Mouse (Mus musculus) heart, embryonic 14.5 days (tissue): ENCODE results near the gene Kirrel2. TPM values are rescaled to one million over a fixed set of nuclear protein-coding genes. Genes with fewer than 3 reads are reported as not detected.

Experiments used
- ATAC-seq: fragments of 200-750 bp; cut with Nextera tagmentation; 2 replicates; pipeline ENCODE4 v1.8.0; 2017; ENCODE audit warnings: low read depth, moderate TSS enrichment; ENCODE audit not compliant: insufficient number of reproducible peaks, insufficient read depth, low FRiP score
- H3K27ac ChIP-seq, 2 experiments: fragments of 200-500 bp in 1 of 2; fragments of 300-500 bp in 1 of 2; sonication (generic) in 1 of 2; replicated peaks in 1 of 2; 2 replicates each; pipeline ENCODE4 v1.5.1; 2012 to 2014; ENCODE audit warnings: low read depth in 2 of 2, low read length in 2 of 2, control low read depth in 1 of 2, mild to moderate bottlenecking in 1 of 2, mixed read lengths in 1 of 2; ENCODE audit not compliant: control insufficient read depth in 1 of 2, insufficient read depth in 1 of 2
- H3K27me3 ChIP-seq: fragments of 300-500 bp; sonication (generic); 2 replicates; pipeline ENCODE4 v1.6.1; 2014; ENCODE audit warnings: mild to moderate bottlenecking, low read length, control low read depth; ENCODE audit not compliant: control insufficient read depth, insufficient read depth
- H3K36me3 ChIP-seq: fragments of 300-500 bp; sonication (generic); 2 replicates; pipeline ENCODE4 v1.6.1; 2014; ENCODE audit warnings: mild to moderate bottlenecking, control low read depth, low read length, mixed read lengths; ENCODE audit not compliant: control insufficient read depth, insufficient read depth
- H3K4me1 ChIP-seq, 2 experiments: fragments of 200-500 bp in 1 of 2; fragments of 300-500 bp in 1 of 2; sonication (generic) in 1 of 2; 2 replicates each; pipeline ENCODE4 v1.6.1; 2012 to 2014; ENCODE audit warnings: low read length in 2 of 2, control low read depth in 1 of 2, mixed read lengths in 1 of 2; ENCODE audit not compliant: control insufficient read depth in 2 of 2, insufficient read depth in 2 of 2
- H3K4me2 ChIP-seq: fragments of 300-500 bp; sonication (generic); 2 replicates; pipeline ENCODE4 v1.6.1; 2014; ENCODE audit warnings: mild to moderate bottlenecking, low read length
- H3K4me3 ChIP-seq, 2 experiments: fragments of 200-500 bp in 1 of 2; fragments of 300-500 bp in 1 of 2; sonication (generic) in 1 of 2; 2 replicates each; pipeline ENCODE4 v1.5.1; 2012 to 2014; ENCODE audit warnings: low read length in 2 of 2, mild to moderate bottlenecking in 2 of 2, control low read depth in 1 of 2, low read depth in 1 of 2, moderate library complexity in 1 of 2; ENCODE audit not compliant: control insufficient read depth in 1 of 2, insufficient read depth in 1 of 2
- H3K9ac ChIP-seq: fragments of 300-500 bp; sonication (generic); 2 replicates; pipeline ENCODE4 v1.6.1; 2014; ENCODE audit warnings: mild to moderate bottlenecking, low read length
- H3K9me3 ChIP-seq: fragments of 300-500 bp; sonication (generic); 2 replicates; pipeline ENCODE4 v1.6.1; 2016; ENCODE audit warnings: low read length, control low read depth; ENCODE audit not compliant: control insufficient read depth
- WGBS: fragments of 180-500 bp; shearing (Covaris S2); extraction: QIAGEN DNeasy Blood & Tissue Kit; methylation state at CpG from one replicate; pipeline ENCODE4 v1.1.7; 2014; 5-methylcytosine and 5-hydroxymethylcytosine counted together
- polyA plus RNA-seq: library from polyadenylated mRNA; unstranded; fragments of >200 nt; fragmentation: Nextera tagmentation; extraction: Ambion mirVana; gene quantifications from 2 replicates; pipeline ENCODE4 v1.2.1, GENCODE M21; 2014

Kirrel2 gene
- polyA plus RNA-seq, 1 experiment from 2014 or later = 0.26 TPM

DNA sequence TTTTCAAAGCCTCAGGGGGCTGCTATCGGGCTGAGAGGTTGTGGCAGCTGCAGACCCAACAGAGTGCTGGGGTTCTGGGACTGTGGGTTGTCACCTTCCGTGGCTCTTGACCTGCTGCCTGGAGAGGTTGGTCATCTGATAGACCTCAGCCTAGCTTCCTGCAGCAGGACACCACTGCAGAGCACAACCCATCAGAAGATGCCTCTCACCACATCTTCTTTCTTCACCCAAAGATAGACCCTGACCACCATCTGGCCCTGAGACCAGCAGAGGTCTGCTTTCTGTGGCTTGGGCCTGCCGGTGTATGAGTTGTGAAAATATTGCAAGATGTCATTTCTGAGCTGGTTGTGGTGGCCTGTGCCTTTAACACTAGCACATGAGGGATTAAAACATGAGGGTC lies 46.5 kb downstream of the Kirrel2 start:
- H3K9me3 ChIP-seq = no peaks in the 10 kb centered on the region
- H3K4me2 ChIP-seq = no peak overlapping the region
- no peaks in the 10 kb centered on the region for H3K36me3 ChIP-seq
- H3K27me3 ChIP-seq = no peaks in the 10 kb centered on the region
- no peak overlapping the region for H3K27ac ChIP-seq
- no peak overlapping the region for H3K4me3 ChIP-seq
- H3K9ac ChIP-seq = no peak overlapping the region
- H3K4me1 ChIP-seq = no peaks in the 10 kb centered on the region
- no peak for ATAC-seq
- 57% methylated on average over 3 of the region's 3 CpGs for WGBS

DNA sequence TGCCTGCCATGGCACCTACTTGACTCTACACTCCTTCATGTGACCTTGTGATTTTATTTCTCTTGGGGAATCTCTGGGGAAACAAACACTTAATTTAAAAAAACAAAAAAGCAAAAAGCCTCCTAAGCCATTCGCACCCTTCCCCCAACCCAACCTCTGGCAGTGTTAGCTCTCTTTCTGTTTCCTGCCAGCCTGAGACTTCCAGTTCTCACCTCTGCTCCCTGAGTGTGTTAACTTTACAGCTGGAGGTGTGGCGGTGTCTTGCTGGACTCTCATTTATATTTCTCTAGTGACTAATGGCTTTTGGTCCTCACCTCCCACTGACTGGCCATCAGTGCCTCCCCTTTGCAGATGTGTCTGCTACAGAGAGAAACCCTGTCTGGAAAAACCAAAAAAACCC lies 47.7 kb downstream of the Kirrel2 start:
- ATAC-seq = no peak
- Histone ChIP-seq H3K4me1 (no peaks in the 10 kb centered on the region), H3K4me3 (no peak overlapping the region), H3K4me2 (no peak overlapping the region), H3K9me3 (no peaks in the 10 kb centered on the region), H3K27ac (no peak overlapping the region), H3K9ac (no peak overlapping the region), H3K36me3 (no peaks in the 10 kb centered on the region), H3K27me3 (no peaks in the 10 kb centered on the region)
- WGBS = 47% methylated on average over 2 of the region's 2 CpGs

DNA sequence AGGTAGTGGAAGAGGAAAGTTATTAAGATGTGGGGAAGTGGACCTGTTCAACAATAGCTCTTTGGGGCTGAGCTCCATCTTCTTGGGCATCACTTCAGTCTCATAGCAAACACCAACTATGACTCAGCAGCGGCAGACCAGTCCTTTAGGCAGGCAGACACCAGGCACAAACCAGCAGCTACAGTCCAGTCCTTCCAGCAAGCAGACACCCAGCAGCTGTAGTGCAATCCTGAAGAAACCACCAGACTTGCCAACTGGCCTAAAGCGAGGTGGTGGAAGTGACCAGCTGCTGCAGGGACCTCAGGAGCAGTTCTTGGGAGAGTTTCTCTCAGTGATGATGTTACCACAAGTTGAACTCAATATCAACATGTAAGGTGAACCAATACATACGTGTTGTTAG lies 48.9 kb downstream of the Kirrel2 start:
- Histone ChIP-seq H3K27me3 (no peaks in the 10 kb centered on the region), H3K27ac (no peak overlapping the region), H3K4me2 (no peak overlapping the region), H3K9me3 (no peaks in the 10 kb centered on the region), H3K4me3 (no peak overlapping the region), H3K4me1 (no peaks in the 10 kb centered on the region), H3K36me3 (no peaks in the 10 kb centered on the region), H3K9ac (no peak overlapping the region)
- 71% methylated on average over 3 of the region's 3 CpGs for WGBS
- no peak for ATAC-seq

DNA sequence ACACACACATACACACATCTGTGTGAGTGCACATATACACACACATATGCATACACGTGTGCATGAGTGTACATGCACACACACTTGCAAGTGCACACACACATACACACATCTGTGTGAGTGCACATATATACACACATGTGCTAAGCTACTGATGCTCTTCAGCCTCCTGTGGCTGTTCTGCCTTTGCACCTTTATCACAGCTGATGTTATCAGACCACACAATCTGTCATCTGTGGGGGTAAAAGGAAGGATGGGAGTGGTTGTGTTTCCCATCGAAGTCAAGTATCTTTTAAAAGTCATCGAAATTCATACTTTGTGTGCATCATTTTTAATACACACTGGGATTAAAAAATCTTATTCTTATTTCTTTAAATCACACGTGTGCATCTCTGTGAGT lies 55.1 kb downstream of the Kirrel2 start:
- Histone ChIP-seq H3K9ac (no peak overlapping the region), H3K4me1 (no peaks in the 10 kb centered on the region), H3K4me2 (no peak overlapping the region), H3K4me3 (no peak overlapping the region), H3K27me3 (no peaks in the 10 kb centered on the region), H3K27ac (no peak overlapping the region), H3K9me3 (no peaks in the 10 kb centered on the region), H3K36me3 (no peaks in the 10 kb centered on the region)
- 55% methylated on average over 4 of the region's 4 CpGs for WGBS
- no peak for ATAC-seq

DNA sequence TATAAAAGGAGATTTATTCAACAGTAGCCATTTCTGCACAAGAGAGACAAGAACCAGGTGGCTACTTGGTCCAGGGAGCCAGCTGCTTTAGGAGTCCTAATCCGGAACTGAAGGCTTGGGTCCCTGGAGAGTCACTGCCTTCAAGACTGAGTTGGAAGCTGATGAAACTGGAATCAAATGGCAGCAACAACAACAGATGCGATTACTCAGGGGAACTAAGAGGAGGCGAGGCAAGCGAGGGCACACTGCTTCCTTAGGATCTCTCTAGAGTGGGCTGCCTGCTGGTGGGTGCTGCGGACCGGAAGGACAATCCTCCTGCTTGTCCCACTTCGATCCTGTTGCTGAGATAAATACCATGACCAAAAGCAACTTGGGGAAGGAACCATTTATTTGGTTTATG lies 57.8 kb downstream of the Kirrel2 start:
- no peaks in the 10 kb centered on the region for H3K4me1 ChIP-seq
- no peaks in the 10 kb centered on the region for H3K36me3 ChIP-seq
- no peak overlapping the region for H3K4me3 ChIP-seq
- no peak overlapping the region for H3K27ac ChIP-seq
- no peaks in the 10 kb centered on the region for H3K9me3 ChIP-seq
- 55% methylated on average over 7 of the region's 7 CpGs for whole genome bisulfite sequencing
- no peak overlapping the region for H3K4me2 ChIP-seq
- no peak for ATAC-seq
- H3K27me3 ChIP-seq = no peaks in the 10 kb centered on the region
- no peak overlapping the region for H3K9ac ChIP-seq

Other genes with a start within 250 kb of the Kirrel2 start
- gene Polr2i, start 225.7 kb downstream of the Kirrel2 start, polyA plus RNA-seq = 126 and 145 TPM in 2 replicates
- gene Tbcb, start 225.4 kb downstream of the Kirrel2 start, polyA plus RNA-seq = 137 and 144 TPM in 2 replicates
- gene Ovol3, start 222.0 kb downstream of the Kirrel2 start, polyA plus RNA-seq = not detected in 2 replicates
- 0.35 and 0.72 TPM in 2 replicates for gene Thap8, start 177.6 kb downstream of the Kirrel2 start, polyA plus RNA-seq
- gene Wdr62, start 177.3 kb downstream of the Kirrel2 start, polyA plus RNA-seq = 8.7 and 9.4 TPM in 2 replicates
- gene Clip3, start 166.0 kb downstream of the Kirrel2 start, polyA plus RNA-seq = 10.1 and 12.8 TPM in 2 replicates
- 68.9 and 70.6 TPM in 2 replicates for gene Alkbh6, start 149.0 kb downstream of the Kirrel2 start, polyA plus RNA-seq
- gene Syne4, start 142.9 kb downstream of the Kirrel2 start, polyA plus RNA-seq = 8.1 and 13.0 TPM in 2 replicates
- gene E130208F15Rik, start 135.9 kb downstream of the Kirrel2 start, polyA plus RNA-seq = not detected in 2 replicates
- 17.9 and 18.7 TPM in 2 replicates for gene Sdhaf1, start 133.8 kb downstream of the Kirrel2 start, polyA plus RNA-seq
- gene Lrfn3, start 94.9 kb downstream of the Kirrel2 start, polyA plus RNA-seq = 0.86 and 1.3 TPM in 2 replicates
- gene Tyrobp, start 43.9 kb downstream of the Kirrel2 start, polyA plus RNA-seq = 37.1 and 44.5 TPM in 2 replicates
- gene Hcst, start 37.8 kb downstream of the Kirrel2 start, polyA plus RNA-seq = 0.54 and 0.89 TPM in 2 replicates
- gene Nfkbid, start 36.0 kb downstream of the Kirrel2 start, polyA plus RNA-seq = 1.00 and 1.1 TPM in 2 replicates
- 14.7 and 21.2 TPM in 2 replicates for gene Aplp1, start 12.2 kb downstream of the Kirrel2 start, polyA plus RNA-seq
- gene Nphs1, start 625 bp upstream of the Kirrel2 start, polyA plus RNA-seq = 0.08 and 0.14 TPM in 2 replicates
- not detected in 2 replicates for gene Prodh2, start 35.9 kb upstream of the Kirrel2 start, polyA plus RNA-seq
- gene Arhgap33, start 77.4 kb upstream of the Kirrel2 start, polyA plus RNA-seq = 7.2 and 9.0 TPM in 2 replicates
- gene Hspb6, start 94.5 kb upstream of the Kirrel2 start, polyA plus RNA-seq = 141 and 155 TPM in 2 replicates
- gene Proser3, start 94.6 kb upstream of the Kirrel2 start, polyA plus RNA-seq = 11.0 and 11.6 TPM in 2 replicates
- 27.4 and 31.3 TPM in 2 replicates for gene Lin37, start 102.1 kb upstream of the Kirrel2 start, polyA plus RNA-seq
- gene U2af1l4, start 105.6 kb upstream of the Kirrel2 start, polyA plus RNA-seq = 110 and 115 TPM in 2 replicates
- gene Gm49396, start 105.7 kb upstream of the Kirrel2 start, polyA plus RNA-seq = 5.0 and 5.3 TPM in 2 replicates
- gene Psenen, start 105.9 kb upstream of the Kirrel2 start, polyA plus RNA-seq = 101 and 107 TPM in 2 replicates
- gene Igflr1, start 107.7 kb upstream of the Kirrel2 start, polyA plus RNA-seq = 2.4 and 2.7 TPM in 2 replicates
- gene Kmt2b, start 131.0 kb upstream of the Kirrel2 start, polyA plus RNA-seq = 8.0 and 9.7 TPM in 2 replicates
- 0.11 and 0.19 TPM in 2 replicates for gene Zbtb32, start 141.2 kb upstream of the Kirrel2 start, polyA plus RNA-seq
- 0.32 TPM in 1 of 2 replicates, not detected in the other for gene Upk1a, start 155.2 kb upstream of the Kirrel2 start, polyA plus RNA-seq
- 2,519 and 2,589 TPM in 2 replicates for gene Cox6b1, start 168.5 kb upstream of the Kirrel2 start, polyA plus RNA-seq
- gene Etv2, start 178.2 kb upstream of the Kirrel2 start, polyA plus RNA-seq = 0.19 TPM in 1 of 2 replicates, not detected in the other
- 72.5 and 75.5 TPM in 2 replicates for gene Rbm42, start 192.6 kb upstream of the Kirrel2 start, polyA plus RNA-seq
- gene Haus5, start 207.3 kb upstream of the Kirrel2 start, polyA plus RNA-seq = 26.1 and 27.6 TPM in 2 replicates
- gene Pmis2, start 213.9 kb upstream of the Kirrel2 start, polyA plus RNA-seq = not detected in 2 replicates
- 1.3 and 2.8 TPM in 2 replicates for gene 2200002J24Rik, start 241.2 kb upstream of the Kirrel2 start, polyA plus RNA-seq